Mouse (Mus musculus): ENCODE data around the gene Pdzd2.

DNA sequence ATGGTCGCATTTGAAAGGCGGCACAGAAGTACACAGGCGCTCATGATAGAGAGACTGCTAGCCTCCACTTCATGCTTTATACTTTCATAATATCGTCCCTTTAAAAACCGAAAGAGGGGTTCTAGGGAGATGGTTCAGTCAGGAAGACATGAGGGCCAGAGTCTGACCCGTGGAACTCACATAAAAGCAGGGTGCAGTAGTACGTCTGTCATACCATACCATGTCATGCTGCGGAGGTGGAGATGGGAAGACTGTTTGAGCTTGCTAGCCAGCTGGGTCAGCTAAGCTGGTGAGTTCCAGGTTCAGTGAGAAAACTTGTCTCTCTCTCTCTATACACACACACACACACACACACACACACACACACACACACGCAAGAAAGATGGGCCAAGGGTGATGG lies 76.4 kb downstream of the Pdzd2 start:
- no peak for TF ChIP-seq POLR2A (IDR thresholded peaks at IDR 0.05; ENCODE audit: borderline replicate concordance, control insufficient read depth, low read depth, low read length)
- no peak for TF ChIP-seq CTCF (IDR thresholded peaks at IDR 0.05; ENCODE audit: control insufficient read depth, insufficient read depth, low read length)

Data from bone marrow, adult 2 months (tissue).